Mouse (Mus musculus) thymus, postnatal 25 days (tissue): ENCODE measurements around the gene Taar5.
A peak's percentile ranks its signal among the peaks of the same experiment; 100 is the strongest.

Experiments
- DNase-seq: peaks from one replicate; pipeline ENCODE4 v3.0.0; 2022

Gene Taar5

DNA sequence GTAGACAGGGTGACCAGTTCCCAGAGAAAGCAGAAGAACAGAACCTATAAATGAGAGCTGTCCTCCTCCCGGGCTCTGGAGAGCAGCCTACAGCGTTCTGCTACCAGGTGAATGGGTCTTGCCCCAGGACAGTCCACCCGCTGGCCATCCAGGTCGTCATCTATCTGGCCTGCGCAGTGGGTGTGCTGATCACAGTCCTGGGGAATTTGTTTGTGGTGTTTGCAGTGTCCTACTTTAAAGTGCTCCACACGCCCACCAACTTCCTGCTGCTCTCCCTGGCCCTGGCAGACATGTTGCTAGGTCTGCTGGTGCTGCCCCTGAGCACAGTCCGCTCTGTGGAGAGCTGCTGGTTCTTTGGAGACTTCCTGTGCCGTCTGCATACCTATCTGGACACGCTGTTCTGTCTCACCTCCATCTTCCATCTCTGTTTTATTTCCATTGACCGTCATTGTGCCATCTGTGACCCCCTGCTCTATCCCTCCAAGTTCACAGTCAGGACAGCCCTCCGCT, at the start of gene Taar5:
Gene Taar5 (plus strand): TSS at position 51 of the 510 bp plus-strand sequence.
- no peak for DNase-seq

GRCm38 (mm10) chr10:23922468-23922867, 48.0 kb upstream of the Taar5 start:
- no peak for DNase-seq

GRCm38 (mm10) chr10:23923941-23924340, 46.6 kb upstream of the Taar5 start:
- no peak for DNase-seq

- DNase-seq = no peak
These were observed 32.9 kb upstream of the Taar5 start for GRCm38 (mm10) chr10:23937613-23938012.

DNA sequence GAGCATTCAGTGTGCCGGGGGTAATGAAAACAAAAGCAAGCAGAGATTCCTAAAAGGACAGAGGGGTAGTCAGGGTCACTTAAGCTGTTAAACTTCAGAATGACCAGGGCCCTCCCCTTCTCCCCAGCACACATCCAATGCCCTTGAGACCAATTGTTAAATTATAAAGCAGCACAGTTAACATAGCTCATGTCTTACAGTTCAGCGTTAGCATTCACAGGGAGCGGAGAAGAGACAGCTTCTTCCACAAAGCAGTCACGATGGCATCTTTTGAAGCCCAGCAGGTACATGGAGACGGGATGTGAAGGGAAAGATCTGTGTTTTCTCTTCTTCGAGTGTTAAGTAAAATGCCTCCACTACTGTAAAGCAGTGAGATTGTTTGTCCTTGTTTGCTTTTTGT, 32.2 kb upstream of the Taar5 start, which contains the start of gene Taar2:
Gene Taar2 (plus strand): TSS at position 261 of the 400 bp plus-strand sequence.
- DNase-seq = no peak

GRCm38 (mm10) chr10:23942465-23942864, 28.0 kb upstream of the Taar5 start:
- DNase-seq = peak; percentile 18

DNA sequence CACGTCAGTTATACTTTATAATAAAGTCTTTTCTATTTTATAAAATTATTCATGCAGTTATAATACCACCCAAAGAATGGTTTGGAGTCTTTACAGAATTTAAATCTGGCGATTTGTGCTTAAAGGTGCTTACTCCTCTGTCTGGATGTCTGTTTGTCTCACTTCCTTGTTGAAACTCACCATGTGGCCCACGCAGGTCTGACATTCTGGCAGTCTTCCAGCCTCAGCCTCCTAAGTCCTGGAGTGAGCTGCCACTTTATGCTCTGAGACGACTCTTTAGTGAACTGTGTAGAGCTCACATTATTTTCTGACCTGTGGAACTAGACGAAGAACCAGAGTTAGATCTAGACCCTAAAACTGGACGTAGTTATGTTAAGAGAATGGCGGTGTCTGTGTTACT, 22.5 kb upstream of the Taar5 start:
- DNase-seq = no peak

- no peak for DNase-seq
These were observed 20.9 kb upstream of the Taar5 start, which contains the start of gene Taar3 for GRCm38 (mm10) chr10:23949508-23950005. TSS of gene Taar3 (plus strand) at chr10:23949558.

DNA sequence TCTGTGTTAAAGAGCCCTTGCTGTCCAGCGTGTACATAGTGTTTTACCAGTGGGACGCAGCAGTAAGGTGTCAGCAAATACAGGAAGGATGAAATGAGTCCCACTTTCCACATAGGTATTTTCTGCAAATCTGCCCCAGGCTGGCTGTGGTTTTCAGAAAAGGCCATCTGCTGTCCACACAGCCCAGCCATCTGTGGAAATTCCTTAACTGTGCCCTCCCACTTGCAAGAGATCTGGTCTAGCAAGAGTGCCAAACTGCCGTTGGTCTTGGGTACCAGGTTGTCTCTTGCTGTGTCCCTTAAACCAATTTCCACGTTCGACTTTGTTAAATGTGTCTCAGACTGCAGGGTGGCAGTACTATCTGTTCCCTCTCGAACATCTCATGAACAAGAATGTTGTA, 18.8 kb upstream of the Taar5 start:
- DNase-seq = no peak

- DNase-seq = no peak
These were observed 11.4 kb upstream of the Taar5 start for GRCm38 (mm10) chr10:23959071-23959470.

GRCm38 (mm10) chr10:23960444-23960915, 10.0 kb upstream of the Taar5 start, which contains the start of gene Taar4:
TSS of gene Taar4 (plus strand) at chr10:23960494.
- DNase-seq = no peak

DNA sequence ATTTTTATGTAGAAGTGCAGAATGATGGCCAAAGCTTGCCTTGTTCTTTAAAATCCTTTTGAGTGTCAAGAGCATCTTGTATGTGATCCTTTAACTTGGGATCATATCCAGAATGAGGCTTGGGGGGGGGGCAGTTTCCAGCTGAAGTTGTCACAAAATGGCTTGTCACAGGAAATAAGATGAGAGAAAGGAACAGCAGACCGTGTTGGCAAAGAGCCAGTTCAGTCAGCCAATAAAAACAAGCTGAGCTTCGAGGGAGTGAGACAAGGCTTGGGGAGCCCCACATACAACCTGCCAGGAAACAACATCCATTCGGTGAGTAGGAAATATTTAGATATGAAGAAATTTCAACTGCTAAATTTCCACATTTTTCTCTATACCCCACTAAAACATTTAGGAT, 7.1 kb upstream of the Taar5 start:
- DNase-seq = no peak

- DNase-seq = no peak
These were observed 5.4 kb upstream of the Taar5 start for GRCm38 (mm10) chr10:23964921-23965610.

- DNase-seq = no peak
These were observed 750 bp downstream of the Taar5 start for GRCm38 (mm10) chr10:23971256-23971655.

DNA sequence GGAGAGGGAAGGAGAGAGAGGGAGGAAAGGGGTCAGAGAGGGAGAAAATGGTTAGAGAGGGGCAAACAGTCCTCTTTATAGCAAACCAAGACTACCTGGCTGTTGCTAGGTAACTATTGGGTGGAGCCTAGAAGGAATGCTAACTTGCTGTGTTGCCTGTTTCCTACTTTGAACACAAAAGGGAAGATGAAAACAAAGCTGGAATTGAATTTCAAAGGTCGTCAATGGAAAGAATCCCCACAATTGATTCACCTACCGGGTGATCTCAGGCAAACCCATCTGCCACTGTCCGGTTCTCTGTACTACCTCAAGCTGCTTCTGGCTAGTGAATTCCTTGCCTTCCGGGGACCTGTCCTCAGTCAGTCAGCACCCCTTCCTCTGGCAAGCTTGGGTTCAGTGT, 7.5 kb downstream of the Taar5 start:
- no peak for DNase-seq

DNA sequence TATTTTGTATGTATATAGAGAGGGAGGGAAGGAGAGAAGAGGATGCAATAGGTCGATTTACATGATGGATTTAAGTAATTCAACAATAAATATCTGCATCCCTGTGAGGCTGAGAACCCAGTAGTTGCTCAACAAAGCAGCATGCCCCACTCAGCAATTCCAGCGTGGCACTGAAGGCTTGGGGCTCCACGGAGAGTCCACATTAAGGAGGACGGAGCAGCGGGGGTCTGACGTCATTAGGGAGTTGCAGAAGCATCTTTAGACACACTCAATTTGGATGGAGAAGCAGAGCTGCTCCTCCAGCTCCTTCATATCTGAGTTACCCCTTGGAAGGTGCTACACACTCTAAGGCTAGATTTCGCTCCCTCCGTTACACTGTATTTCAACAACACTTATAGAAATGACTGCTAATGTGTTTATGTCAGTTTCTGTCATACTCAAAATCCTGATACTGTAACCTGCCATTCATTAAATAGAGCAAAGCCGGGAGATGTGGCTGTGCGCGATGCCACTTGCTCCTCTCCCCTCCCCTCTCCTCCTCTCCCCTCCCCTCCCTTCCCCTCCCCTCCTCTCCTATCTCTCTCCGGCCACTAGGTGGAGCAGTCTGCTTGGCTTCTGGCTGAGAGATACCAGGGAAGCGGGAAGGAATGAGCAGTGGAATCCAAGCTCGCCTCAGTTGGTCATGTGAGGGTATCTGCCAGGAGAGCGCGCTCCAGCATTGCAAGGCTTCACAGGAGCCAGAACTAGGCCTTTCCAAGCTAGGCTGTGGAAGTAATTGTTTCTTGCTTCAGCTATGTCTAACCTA, 8.6 kb downstream of the Taar5 start:
- DNase-seq = peak; percentile 55

- no peak for DNase-seq
These were observed 15.0 kb downstream of the Taar5 start, which contains the start of gene Taar6 for GRCm38 (mm10) chr10:23985546-23985945. TSS of gene Taar6 (minus strand) at chr10:23985646.

- DNase-seq = peak; percentile 6
These were observed 15.9 kb downstream of the Taar5 start for GRCm38 (mm10) chr10:23986419-23986818.

- DNase-seq = no peak
These were observed 22.9 kb downstream of the Taar5 start, which contains the start of gene Taar7a for GRCm38 (mm10) chr10:23993381-23993780. TSS of gene Taar7a (minus strand) at chr10:23993481.

- DNase-seq = no peak
These were observed 29.1 kb downstream of the Taar5 start, which contains the start of gene Taar7b for GRCm38 (mm10) chr10:23999639-24000038. TSS of gene Taar7b (plus strand) at chr10:23999939.

- DNase-seq = no peak
These were observed 35.9 kb downstream of the Taar5 start for GRCm38 (mm10) chr10:24006442-24006841.

DNA sequence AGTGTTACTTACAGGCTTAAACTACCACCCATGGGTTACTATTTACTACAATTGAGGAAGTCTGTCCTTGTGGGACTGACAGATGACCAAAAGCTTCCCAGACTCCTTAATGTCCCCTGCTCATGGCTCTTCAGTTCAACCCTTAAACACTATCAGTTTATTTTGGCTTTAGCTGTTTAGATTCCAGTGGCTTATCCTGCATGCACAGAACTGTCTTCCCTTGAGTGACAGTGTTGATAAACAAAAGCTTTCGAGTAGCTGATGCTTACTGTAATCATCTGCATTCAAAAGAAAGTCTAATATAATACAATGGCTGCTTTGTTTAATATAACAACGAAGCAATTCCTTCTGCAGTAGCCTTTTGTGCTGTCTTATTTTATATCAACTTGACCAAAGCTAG, 36.5 kb downstream of the Taar5 start:
- no peak for DNase-seq

- DNase-seq = no peak
These were observed 37.6 kb downstream of the Taar5 start for GRCm38 (mm10) chr10:24008143-24008542.
